Mouse (Mus musculus): Measurements from ENCODE around the gene Olfr90. TPM values are rescaled to one million over a fixed set of nuclear protein-coding genes. Genes with fewer than 3 reads are reported as not detected.

The Olfr90 gene
- polyA plus RNA-seq, 1 experiment: not detected

DNA sequence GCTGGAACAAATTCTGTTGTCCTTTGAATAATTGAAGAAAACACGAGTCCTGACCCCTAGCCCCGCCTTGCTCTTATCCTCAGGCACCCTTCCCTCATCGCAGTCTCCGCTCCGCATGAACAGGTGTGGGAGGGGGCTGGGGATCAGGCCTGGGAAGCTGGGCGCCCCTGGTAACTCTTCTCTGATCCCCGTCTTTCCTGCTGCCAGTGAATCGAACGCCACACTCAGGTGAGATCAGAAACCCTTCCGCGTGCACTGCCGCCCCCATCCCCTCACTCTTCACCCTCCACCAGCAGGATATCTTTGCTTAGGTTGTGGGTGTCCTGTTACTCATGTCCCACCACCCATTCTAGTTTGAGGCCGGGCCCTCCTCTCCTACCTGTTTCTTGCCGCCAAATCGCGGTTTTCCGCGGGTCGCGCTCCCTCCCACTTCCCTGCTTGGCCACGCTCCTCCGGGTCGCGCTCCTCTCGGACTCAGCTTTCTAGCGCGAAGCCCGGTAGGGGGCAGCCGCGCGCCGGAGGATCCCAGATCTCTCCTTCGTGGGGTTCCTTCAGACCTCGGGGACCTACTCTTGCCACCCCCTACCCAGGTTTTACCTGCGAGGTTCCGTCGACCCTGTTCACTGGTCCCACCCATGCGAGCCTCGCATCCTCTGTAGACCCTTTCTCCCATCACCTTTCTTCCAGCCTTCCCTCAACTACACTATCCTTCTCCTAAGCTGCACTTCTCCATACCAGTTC lies 38.6 kb downstream of the Olfr90 start:
- 19% methylated on average over 39 of the region's 39 CpGs for WGBS
- H3K27ac ChIP-seq (ENCODE audit: insufficient read depth, low read depth, low read length): no peak overlapping the region
- no peaks in the 10 kb centered on the region for H3K27me3 ChIP-seq (replicated peaks; ENCODE audit: control insufficient read depth, insufficient read depth, low read length)
- H3K4me1 ChIP-seq (ENCODE audit: control insufficient read depth, insufficient read depth, low read length): no peaks in the 10 kb centered on the region; the same call in 1 of the 2 replicates
- peak; percentile 60 for DNase-seq
- TF ChIP-seq CTCF (conservative IDR thresholded peaks at IDR 0.05; ENCODE audit: insufficient read depth, insufficient read length, low read depth, low read length) (peak; percentile 39), POLR2A (IDR thresholded peaks at IDR 0.05; ENCODE audit: low read depth, low read length) (no peak)
- peak overlapping the region; percentile 55 for H3K4me3 ChIP-seq (ENCODE audit: insufficient read depth, low read depth, low read length)
- no peaks in the 10 kb centered on the region for H3K36me3 ChIP-seq (ENCODE audit: control insufficient read depth, insufficient read depth, low read length)

DNA sequence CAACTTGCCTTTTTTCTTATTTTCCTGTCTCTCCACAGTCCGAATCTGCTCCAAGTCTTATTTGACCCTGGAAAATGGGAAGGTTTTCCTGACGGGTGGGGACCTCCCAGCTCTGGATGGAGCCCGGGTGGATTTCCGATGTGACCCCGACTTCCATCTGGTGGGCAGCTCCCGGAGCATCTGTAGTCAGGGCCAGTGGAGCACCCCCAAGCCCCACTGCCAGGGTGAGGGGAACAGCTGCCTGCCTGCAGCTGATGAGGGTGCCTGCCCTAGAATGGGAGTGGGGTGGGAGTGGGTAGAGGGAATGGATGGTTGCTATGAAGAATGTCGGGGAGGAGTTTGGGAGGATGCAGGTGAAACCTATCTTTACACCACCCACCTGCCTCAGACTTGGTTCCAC lies 39.9 kb downstream of the Olfr90 start:
- no peaks in the 10 kb centered on the region for H3K27me3 ChIP-seq (replicated peaks; ENCODE audit: control insufficient read depth, insufficient read depth, low read length)
- H3K27ac ChIP-seq (ENCODE audit: insufficient read depth, low read depth, low read length): no peak overlapping the region
- no peak overlapping the region for H3K4me3 ChIP-seq (ENCODE audit: insufficient read depth, low read depth, low read length)
- H3K36me3 ChIP-seq (ENCODE audit: control insufficient read depth, insufficient read depth, low read length): no peaks in the 10 kb centered on the region
- 74% methylated on average over 7 of the region's 7 CpGs for WGBS
- H3K4me1 ChIP-seq (ENCODE audit: control insufficient read depth, insufficient read depth, low read length): no peaks in the 10 kb centered on the region; the same call in 1 of the 2 replicates
- no peak for DNase-seq
- no peak for TF ChIP-seq POLR2A (IDR thresholded peaks at IDR 0.05; ENCODE audit: low read depth, low read length)
- TF ChIP-seq CTCF (conservative IDR thresholded peaks at IDR 0.05; ENCODE audit: insufficient read depth, insufficient read length, low read depth, low read length): no peak

GRCm38 (mm10) chr17:37047981-37048380 lies 40.3 kb downstream of the Olfr90 start:
- H3K27ac ChIP-seq (ENCODE audit: insufficient read depth, low read depth, low read length): no peak overlapping the region
- TF ChIP-seq CTCF (conservative IDR thresholded peaks at IDR 0.05; ENCODE audit: insufficient read depth, insufficient read length, low read depth, low read length): no peak
- no peak for TF ChIP-seq POLR2A (IDR thresholded peaks at IDR 0.05; ENCODE audit: low read depth, low read length)
- peak; percentile 21 for DNase-seq
- no peak overlapping the region for H3K4me3 ChIP-seq (ENCODE audit: insufficient read depth, low read depth, low read length)
- WGBS: 42% methylated on average over 3 of the region's 3 CpGs
- no peaks in the 10 kb centered on the region for H3K27me3 ChIP-seq (replicated peaks; ENCODE audit: control insufficient read depth, insufficient read depth, low read length)
- no peaks in the 10 kb centered on the region; the same call in 1 of the 2 replicates for H3K4me1 ChIP-seq (ENCODE audit: control insufficient read depth, insufficient read depth, low read length)
- no peaks in the 10 kb centered on the region for H3K36me3 ChIP-seq (ENCODE audit: control insufficient read depth, insufficient read depth, low read length)

DNA sequence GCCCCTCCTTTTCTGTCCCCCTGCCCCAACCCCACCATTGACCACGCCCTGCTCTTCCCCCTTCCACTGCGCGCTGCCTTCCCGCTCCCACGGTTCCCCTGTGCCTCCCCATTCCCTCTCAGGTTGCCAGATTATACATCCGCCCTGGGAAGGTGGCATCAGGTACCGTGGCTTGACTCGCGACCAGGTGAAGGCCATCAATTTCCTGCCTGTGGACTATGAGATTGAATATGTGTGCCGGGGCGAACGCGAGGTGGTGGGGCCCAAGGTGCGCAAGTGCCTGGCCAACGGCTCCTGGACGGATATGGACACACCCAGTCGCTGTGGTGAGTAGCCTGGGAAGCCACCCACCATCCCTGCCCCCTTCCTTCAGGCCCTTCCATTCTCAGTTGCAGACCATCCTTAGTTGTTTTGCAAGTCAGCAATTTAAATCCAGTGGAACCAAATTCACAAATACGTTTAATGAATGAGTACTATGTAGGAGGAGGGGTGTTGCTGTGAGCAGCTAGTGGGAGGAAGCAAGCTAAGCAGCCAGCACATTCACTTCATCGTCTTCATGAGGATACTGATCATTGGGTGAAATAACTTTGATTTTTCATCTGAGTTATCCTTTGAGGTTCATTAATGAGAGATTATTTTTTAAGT lies 40.8 kb downstream of the Olfr90 start:
- Histone ChIP-seq H3K27me3 (replicated peaks; ENCODE audit: control insufficient read depth, insufficient read depth, low read length) (no peaks in the 10 kb centered on the region), H3K4me3 (ENCODE audit: insufficient read depth, low read depth, low read length) (no peak overlapping the region), H3K4me1 (ENCODE audit: control insufficient read depth, insufficient read depth, low read length) (no peaks in the 10 kb centered on the region; the same call in 1 of the 2 replicates), H3K36me3 (ENCODE audit: control insufficient read depth, insufficient read depth, low read length) (no peaks in the 10 kb centered on the region), H3K27ac (ENCODE audit: insufficient read depth, low read depth, low read length) (no peak overlapping the region)
- DNase-seq: no peak
- 60% methylated on average over 19 of the region's 19 CpGs for WGBS
- no peak for TF ChIP-seq POLR2A (IDR thresholded peaks at IDR 0.05; ENCODE audit: low read depth, low read length)
- no peak for TF ChIP-seq CTCF (conservative IDR thresholded peaks at IDR 0.05; ENCODE audit: insufficient read depth, insufficient read length, low read depth, low read length)

DNA sequence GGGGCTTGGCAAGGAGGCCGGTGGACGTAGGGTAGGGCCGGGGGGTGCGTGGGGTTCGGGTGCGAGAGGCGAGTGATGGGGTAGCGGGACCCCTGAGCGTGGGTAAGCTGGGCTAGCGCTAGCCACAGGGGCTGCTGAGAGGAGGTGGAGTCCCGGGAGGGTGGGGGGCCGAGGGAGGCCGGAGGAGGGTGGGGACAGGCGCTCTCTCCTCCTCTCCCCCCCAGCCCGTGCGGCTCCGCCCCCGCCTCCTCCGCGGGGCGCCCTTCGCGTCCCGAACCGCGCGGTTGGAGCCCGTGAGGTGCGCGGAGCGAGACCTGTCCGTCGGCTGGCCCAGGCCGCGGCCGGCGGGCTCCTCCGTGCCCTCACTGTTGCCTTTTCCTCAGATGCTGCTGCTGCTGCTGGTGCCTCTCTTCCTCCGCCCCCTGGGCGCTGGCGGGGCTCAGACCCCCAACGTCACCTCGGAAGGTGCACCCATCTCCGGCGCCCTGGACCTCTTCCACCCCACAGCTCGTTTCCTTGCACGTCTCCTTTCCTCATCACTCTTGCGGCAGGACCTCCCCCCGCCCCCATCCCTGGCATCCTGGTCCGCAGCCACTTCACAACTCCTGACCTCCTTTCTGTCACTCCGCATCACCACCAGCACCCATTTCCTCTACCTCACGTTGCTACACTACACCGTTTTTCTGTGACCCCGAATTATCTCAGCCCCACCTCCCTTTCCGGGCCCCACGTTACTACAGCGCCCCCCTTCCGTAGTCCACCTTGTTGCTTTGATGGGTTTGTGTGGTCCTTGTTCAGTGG lies 41.8 kb downstream of the Olfr90 start:
- peak overlapping the region; percentile 72 for H3K4me3 ChIP-seq (ENCODE audit: insufficient read depth, low read depth, low read length)
- H3K4me1 ChIP-seq (ENCODE audit: control insufficient read depth, insufficient read depth, low read length): no peaks in the 10 kb centered on the region; the same call in 1 of the 2 replicates
- DNase-seq: peak; percentile 67
- no peaks in the 10 kb centered on the region for H3K36me3 ChIP-seq (ENCODE audit: control insufficient read depth, insufficient read depth, low read length)
- no peak overlapping the region for H3K27ac ChIP-seq (ENCODE audit: insufficient read depth, low read depth, low read length)
- TF ChIP-seq CTCF (conservative IDR thresholded peaks at IDR 0.05; ENCODE audit: insufficient read depth, insufficient read length, low read depth, low read length) (no peak), POLR2A (IDR thresholded peaks at IDR 0.05; ENCODE audit: low read depth, low read length) (no peak)
- no peaks in the 10 kb centered on the region for H3K27me3 ChIP-seq (replicated peaks; ENCODE audit: control insufficient read depth, insufficient read depth, low read length)
- WGBS: under 1% methylated on average over 58 of the region's 58 CpGs

DNA sequence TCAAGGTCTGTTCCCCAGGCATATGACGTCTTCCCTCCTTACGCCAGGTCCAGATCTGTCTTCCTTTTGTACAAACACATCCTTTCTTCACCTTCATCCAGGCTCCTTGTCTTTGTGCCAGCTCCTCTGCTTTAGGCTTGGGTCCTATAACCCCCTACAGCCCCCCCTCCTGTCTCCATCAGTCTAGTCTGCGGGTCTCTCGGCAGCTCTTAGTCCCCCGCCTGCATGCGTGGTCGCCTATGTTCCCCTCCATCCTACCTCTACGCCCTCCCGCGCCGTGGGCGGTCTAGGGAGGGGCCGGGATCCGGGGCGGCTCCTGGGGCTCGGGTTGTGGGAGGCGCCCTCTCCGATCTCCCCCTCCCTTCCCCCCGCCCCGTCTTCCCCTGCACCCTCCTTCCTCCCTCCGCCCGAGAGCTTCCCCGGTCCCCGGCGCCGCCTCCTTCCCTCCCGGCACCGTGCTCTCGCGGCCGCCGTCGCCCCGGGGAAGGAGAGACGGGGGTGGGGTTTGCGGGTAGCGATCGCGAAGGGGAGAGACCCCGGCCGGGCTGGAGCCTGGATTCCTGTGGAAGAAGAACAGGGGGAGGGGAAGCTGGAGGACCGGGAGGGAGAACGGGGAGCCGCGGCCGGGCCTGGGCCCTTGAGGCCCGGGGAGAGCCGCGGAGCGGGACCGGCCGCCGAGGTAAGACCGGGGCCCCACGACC lies 42.5 kb downstream of the Olfr90 start, which contains the start of gene Gabbr1:
Gene Gabbr1 (plus strand): TSS at position 356 of the 701 bp plus-strand sequence.
- H3K27ac ChIP-seq (ENCODE audit: insufficient read depth, low read depth, low read length): no peak within 1 kb of the TSS
- peak within 1 kb of the TSS; percentile 72 for H3K4me3 ChIP-seq (ENCODE audit: insufficient read depth, low read depth, low read length)
- TF ChIP-seq POLR2A (IDR thresholded peaks at IDR 0.05; ENCODE audit: low read depth, low read length) (no peak), CTCF (conservative IDR thresholded peaks at IDR 0.05; ENCODE audit: insufficient read depth, insufficient read length, low read depth, low read length) (no peak)
- peak; percentile 82 for DNase-seq
- 2% methylated on average over 52 of the region's 55 CpGs for WGBS
- no peaks in the 10 kb centered on the region; the same call in 1 of the 2 replicates for H3K4me1 ChIP-seq (ENCODE audit: control insufficient read depth, insufficient read depth, low read length)
- H3K36me3 ChIP-seq (ENCODE audit: control insufficient read depth, insufficient read depth, low read length): no peaks in the 10 kb centered on the region
- no peaks in the 10 kb centered on the region for H3K27me3 ChIP-seq (replicated peaks; ENCODE audit: control insufficient read depth, insufficient read depth, low read length)
